Mouse (Mus musculus): Measurements from ENCODE around the gene Ptprr. TPM values are rescaled to one million over a fixed set of nuclear protein-coding genes. Genes with fewer than 3 reads are reported as not detected.

Ptprr gene
- polyA plus RNA-seq, 1 experiment = 0.35 TPM

DNA sequence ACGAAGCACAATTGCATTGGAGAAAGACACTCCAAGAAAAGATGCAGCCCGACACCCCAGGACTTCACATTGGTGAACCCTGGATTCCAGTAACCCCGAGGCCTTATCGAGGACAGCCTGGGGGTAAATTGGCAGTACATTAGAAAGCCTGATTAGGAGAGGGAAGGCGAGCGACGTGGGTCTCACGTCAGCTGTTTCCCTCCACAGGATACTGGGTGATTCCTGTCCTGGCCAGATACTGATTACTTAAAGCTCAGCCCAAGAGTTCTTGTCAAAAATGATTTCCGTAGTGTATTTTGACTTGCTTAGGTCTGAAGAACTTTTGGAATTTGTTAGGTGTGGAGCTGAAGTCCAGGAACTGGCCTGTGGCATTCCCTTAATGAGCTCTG, 190.7 kb downstream of the Ptprr start:
- H3K4me1 ChIP-seq (replicated peaks; ENCODE audit: control insufficient read depth, insufficient read depth, low read length) = no peaks in the 10 kb centered on the region
- no peak overlapping the region for H3K27ac ChIP-seq (ENCODE audit: control insufficient read depth, insufficient read depth, low read length)
- 28% methylated on average over 9 of the region's 9 CpGs for WGBS
- no peak for DNase-seq
- no peaks in the 10 kb centered on the region for H3K36me3 ChIP-seq (ENCODE audit: control insufficient read depth, insufficient read depth, low read length)
- TF ChIP-seq POLR2A (IDR thresholded peaks at IDR 0.05; ENCODE audit: control insufficient read depth, extremely low read depth, insufficient read depth, low read length, poor library complexity) (no peak), CTCF (IDR thresholded peaks at IDR 0.05; ENCODE audit: borderline replicate concordance, control insufficient read depth, extremely low read depth, insufficient read depth, low read length, poor library complexity) (no peak)
- no peaks in the 10 kb centered on the region for H3K27me3 ChIP-seq (ENCODE audit: control insufficient read depth, insufficient read depth, low read length)
- no peak overlapping the region for H3K4me3 ChIP-seq (ENCODE audit: control insufficient read depth, insufficient read depth, low read length)

- no peak overlapping the region for H3K27ac ChIP-seq (ENCODE audit: control insufficient read depth, insufficient read depth, low read length)
- no peaks in the 10 kb centered on the region for H3K27me3 ChIP-seq (ENCODE audit: control insufficient read depth, insufficient read depth, low read length)
- DNase-seq = no peak
- H3K4me3 ChIP-seq (ENCODE audit: control insufficient read depth, insufficient read depth, low read length) = no peak overlapping the region
- no peaks in the 10 kb centered on the region for H3K4me1 ChIP-seq (replicated peaks; ENCODE audit: control insufficient read depth, insufficient read depth, low read length)
- no peaks in the 10 kb centered on the region for H3K36me3 ChIP-seq (ENCODE audit: control insufficient read depth, insufficient read depth, low read length)
- TF ChIP-seq CTCF (IDR thresholded peaks at IDR 0.05; ENCODE audit: borderline replicate concordance, control insufficient read depth, extremely low read depth, insufficient read depth, low read length, poor library complexity) (no peak), POLR2A (IDR thresholded peaks at IDR 0.05; ENCODE audit: control insufficient read depth, extremely low read depth, insufficient read depth, low read length, poor library complexity) (no peak)
- WGBS = 65% methylated on average over 3 of the region's 3 CpGs
Observed at GRCm38 (mm10) chr10:116212127-116212526, 194.1 kb downstream of the Ptprr start.

DNA sequence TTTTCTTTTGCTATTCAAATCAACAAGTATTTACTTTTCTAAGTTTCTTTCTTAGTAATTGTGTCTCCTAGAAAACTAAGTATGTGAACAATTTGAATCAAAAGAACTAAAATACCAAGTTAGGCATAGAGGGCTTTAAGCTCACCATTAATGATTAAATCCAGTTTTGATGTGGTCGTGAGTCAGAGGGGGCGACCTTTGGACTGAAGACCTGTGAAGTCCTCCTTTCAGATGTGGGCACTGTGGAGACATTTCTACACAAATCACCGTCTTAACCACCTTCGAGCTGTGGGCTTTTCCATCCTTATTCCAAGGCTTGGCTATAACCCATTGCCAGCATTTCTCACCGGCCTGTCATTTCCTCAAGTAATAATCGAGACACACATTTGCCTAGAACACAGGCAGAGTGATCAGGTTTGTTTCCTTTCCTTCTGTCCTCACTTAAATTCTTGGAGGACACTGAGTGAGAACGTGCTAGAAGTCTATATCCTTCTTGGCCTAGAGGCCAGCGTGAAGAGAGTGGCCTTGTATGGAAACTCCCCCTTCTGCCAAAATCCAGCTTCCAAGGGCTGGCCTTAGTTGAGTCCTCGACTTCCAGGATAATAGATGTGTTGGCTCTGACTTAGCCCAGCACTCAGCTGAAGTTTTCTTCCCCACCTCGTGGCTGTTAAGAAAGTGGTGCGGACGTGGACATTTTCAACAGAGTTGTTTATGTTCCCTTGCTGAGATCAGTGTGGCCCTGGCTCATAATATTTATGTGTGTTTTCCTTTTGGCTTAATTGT, 202.5 kb downstream of the Ptprr start:
- Histone ChIP-seq H3K4me3 (ENCODE audit: control insufficient read depth, insufficient read depth, low read length) (no peak overlapping the region), H3K4me1 (replicated peaks; ENCODE audit: control insufficient read depth, insufficient read depth, low read length) (no peaks in the 10 kb centered on the region), H3K27me3 (ENCODE audit: control insufficient read depth, insufficient read depth, low read length) (no peaks in the 10 kb centered on the region), H3K27ac (ENCODE audit: control insufficient read depth, insufficient read depth, low read length) (no peak overlapping the region), H3K36me3 (ENCODE audit: control insufficient read depth, insufficient read depth, low read length) (no peaks in the 10 kb centered on the region)
- DNase-seq = no peak
- WGBS = 87% methylated on average over 12 of the region's 12 CpGs
- TF ChIP-seq CTCF (IDR thresholded peaks at IDR 0.05; ENCODE audit: borderline replicate concordance, control insufficient read depth, extremely low read depth, insufficient read depth, low read length, poor library complexity) (no peak), POLR2A (IDR thresholded peaks at IDR 0.05; ENCODE audit: control insufficient read depth, extremely low read depth, insufficient read depth, low read length, poor library complexity) (no peak)

- no peak overlapping the region for H3K27ac ChIP-seq (ENCODE audit: control insufficient read depth, insufficient read depth, low read length)
- 41% methylated on average over 5 of the region's 5 CpGs for WGBS
- H3K4me1 ChIP-seq (replicated peaks; ENCODE audit: control insufficient read depth, insufficient read depth, low read length) = no peaks in the 10 kb centered on the region
- no peak overlapping the region for H3K4me3 ChIP-seq (ENCODE audit: control insufficient read depth, insufficient read depth, low read length)
- H3K36me3 ChIP-seq (ENCODE audit: control insufficient read depth, insufficient read depth, low read length) = no peaks in the 10 kb centered on the region
- H3K27me3 ChIP-seq (ENCODE audit: control insufficient read depth, insufficient read depth, low read length) = no peaks in the 10 kb centered on the region
- TF ChIP-seq CTCF (IDR thresholded peaks at IDR 0.05; ENCODE audit: borderline replicate concordance, control insufficient read depth, extremely low read depth, insufficient read depth, low read length, poor library complexity) (no peak), POLR2A (IDR thresholded peaks at IDR 0.05; ENCODE audit: control insufficient read depth, extremely low read depth, insufficient read depth, low read length, poor library complexity) (no peak)
- DNase-seq = no peak
Observed at GRCm38 (mm10) chr10:116235299-116235698, 217.3 kb downstream of the Ptprr start.

- TF ChIP-seq POLR2A (IDR thresholded peaks at IDR 0.05; ENCODE audit: control insufficient read depth, extremely low read depth, insufficient read depth, low read length, poor library complexity) = no peak
- no peak for TF ChIP-seq CTCF (IDR thresholded peaks at IDR 0.05; ENCODE audit: borderline replicate concordance, control insufficient read depth, extremely low read depth, insufficient read depth, low read length, poor library complexity)
- no peak for DNase-seq
- no peak overlapping the region for H3K4me3 ChIP-seq (ENCODE audit: control insufficient read depth, insufficient read depth, low read length)
- no peak overlapping the region for H3K27ac ChIP-seq (ENCODE audit: control insufficient read depth, insufficient read depth, low read length)
- H3K4me1 ChIP-seq (replicated peaks; ENCODE audit: control insufficient read depth, insufficient read depth, low read length) = no peaks in the 10 kb centered on the region
- H3K36me3 ChIP-seq (ENCODE audit: control insufficient read depth, insufficient read depth, low read length) = no peaks in the 10 kb centered on the region
- H3K27me3 ChIP-seq (ENCODE audit: control insufficient read depth, insufficient read depth, low read length) = no peaks in the 10 kb centered on the region
- 32% methylated on average over 7 of the region's 7 CpGs for WGBS
Observed at GRCm38 (mm10) chr10:116242200-116242599, 224.2 kb downstream of the Ptprr start.

- H3K4me1 ChIP-seq (replicated peaks; ENCODE audit: control insufficient read depth, insufficient read depth, low read length) = no peaks in the 10 kb centered on the region
- no peaks in the 10 kb centered on the region for H3K27me3 ChIP-seq (ENCODE audit: control insufficient read depth, insufficient read depth, low read length)
- no peak for TF ChIP-seq CTCF (IDR thresholded peaks at IDR 0.05; ENCODE audit: borderline replicate concordance, control insufficient read depth, extremely low read depth, insufficient read depth, low read length, poor library complexity)
- TF ChIP-seq POLR2A (IDR thresholded peaks at IDR 0.05; ENCODE audit: control insufficient read depth, extremely low read depth, insufficient read depth, low read length, poor library complexity) = no peak
- no peak for DNase-seq
- no peaks in the 10 kb centered on the region for H3K36me3 ChIP-seq (ENCODE audit: control insufficient read depth, insufficient read depth, low read length)
- 89% methylated on average over 7 of the region's 7 CpGs for WGBS
- H3K27ac ChIP-seq (ENCODE audit: control insufficient read depth, insufficient read depth, low read length) = no peak overlapping the region
- H3K4me3 ChIP-seq (ENCODE audit: control insufficient read depth, insufficient read depth, low read length) = no peak overlapping the region
Observed at GRCm38 (mm10) chr10:116243373-116243772, 225.4 kb downstream of the Ptprr start.

Measured in thymus, adult 2 months (tissue).